Mouse (Mus musculus): Measurements from ENCODE around the gene Uqcrfs1. TPM values are rescaled to one million over a fixed set of nuclear protein-coding genes. Genes with fewer than 3 reads are reported as not detected.

Gene Uqcrfs1
- 61.8 and 77.1 TPM in 2 replicates for polyA plus RNA-seq (2012; rRNA removed)

GRCm38 (mm10) chr13:30544856-30545604 lies at the start of gene Uqcrfs1:
Uqcrfs1 (minus strand) TSS chr13:30545362.
- H3K4me3 ChIP-seq (ENCODE audit: extremely low read depth, insufficient read depth, insufficient read length), result peak within 1 kb of the TSS; percentile 80
- H3K4me1 ChIP-seq (ENCODE audit: control insufficient read depth, insufficient read depth, insufficient read length), result no peaks in the 10 kb centered on the region
- H3K36me3 ChIP-seq (ENCODE audit: control insufficient read depth, insufficient read depth, low read length), result peaks cover 4% of the 10 kb centered on the region; the same call in 1 of the 2 replicates
- peak within 1 kb of the TSS; percentile 67; the same call in 1 of the 2 replicates for H3K27ac ChIP-seq (ENCODE audit: insufficient read depth, low read length)
- WGBS, result under 1% methylated on average over 82 of the region's 82 CpGs
- TF ChIP-seq CTCF (IDR thresholded peaks at IDR 0.05; ENCODE audit: extremely low read depth, insufficient read depth, insufficient read length, insufficient replicate concordance) (no peak), POLR2A (IDR thresholded peaks at IDR 0.05; ENCODE audit: low read depth, low read length) (peak; percentile 50)
- DNase-seq (ENCODE audit: low read depth in 1 of 2, low spot score in 2 of 2), result peak; percentile 92 to 98
- H3K27me3 ChIP-seq (ENCODE audit: control insufficient read depth, insufficient read depth, low read length), result no peaks in the 10 kb centered on the region

- H3K27me3 ChIP-seq (ENCODE audit: control insufficient read depth, insufficient read depth, low read length), result no peaks in the 10 kb centered on the region
- no peak overlapping the region for H3K4me3 ChIP-seq (ENCODE audit: extremely low read depth, insufficient read depth, insufficient read length)
- no peak overlapping the region for H3K27ac ChIP-seq (ENCODE audit: insufficient read depth, low read length)
- TF ChIP-seq CTCF (IDR thresholded peaks at IDR 0.05; ENCODE audit: extremely low read depth, insufficient read depth, insufficient read length, insufficient replicate concordance) (no peak), POLR2A (IDR thresholded peaks at IDR 0.05; ENCODE audit: low read depth, low read length) (no peak)
- WGBS, result 90% methylated on average over 3 of the region's 3 CpGs
- H3K4me1 ChIP-seq (ENCODE audit: control insufficient read depth, insufficient read depth, insufficient read length), result no peaks in the 10 kb centered on the region; the same call in 1 of the 2 replicates
- no peak for DNase-seq (ENCODE audit: low read depth in 1 of 2, low spot score in 2 of 2)
- no peaks in the 10 kb centered on the region for H3K36me3 ChIP-seq (ENCODE audit: control insufficient read depth, insufficient read depth, low read length)
Measured at GRCm38 (mm10) chr13:30585786-30586185, 40.6 kb upstream of the Uqcrfs1 start.

GRCm38 (mm10) chr13:30582541-30582940 lies 37.4 kb upstream of the Uqcrfs1 start:
- WGBS, result 37% methylated on average over 2 of the region's 2 CpGs
- Histone ChIP-seq H3K27me3 (ENCODE audit: control insufficient read depth, insufficient read depth, low read length) (no peaks in the 10 kb centered on the region), H3K27ac (ENCODE audit: insufficient read depth, low read length) (no peak overlapping the region), H3K4me1 (ENCODE audit: control insufficient read depth, insufficient read depth, insufficient read length) (no peaks in the 10 kb centered on the region; the same call in 1 of the 2 replicates), H3K4me3 (ENCODE audit: extremely low read depth, insufficient read depth, insufficient read length) (no peak overlapping the region), H3K36me3 (ENCODE audit: control insufficient read depth, insufficient read depth, low read length) (no peaks in the 10 kb centered on the region)
- DNase-seq (ENCODE audit: low read depth in 1 of 2, low spot score in 2 of 2), result peak in 1 of 2 experiments; percentile 31
- TF ChIP-seq CTCF (IDR thresholded peaks at IDR 0.05; ENCODE audit: extremely low read depth, insufficient read depth, insufficient read length, insufficient replicate concordance) (no peak), POLR2A (IDR thresholded peaks at IDR 0.05; ENCODE audit: low read depth, low read length) (no peak)

- TF ChIP-seq CTCF (IDR thresholded peaks at IDR 0.05; ENCODE audit: extremely low read depth, insufficient read depth, insufficient read length, insufficient replicate concordance) (no peak), POLR2A (IDR thresholded peaks at IDR 0.05; ENCODE audit: low read depth, low read length) (no peak)
- Histone ChIP-seq H3K4me1 (ENCODE audit: control insufficient read depth, insufficient read depth, insufficient read length) (no peaks in the 10 kb centered on the region; the same call in 1 of the 2 replicates), H3K27me3 (ENCODE audit: control insufficient read depth, insufficient read depth, low read length) (no peaks in the 10 kb centered on the region), H3K36me3 (ENCODE audit: control insufficient read depth, insufficient read depth, low read length) (no peaks in the 10 kb centered on the region), H3K4me3 (ENCODE audit: extremely low read depth, insufficient read depth, insufficient read length) (no peak overlapping the region), H3K27ac (ENCODE audit: insufficient read depth, low read length) (no peak overlapping the region)
- WGBS, result 76% methylated on average over 2 of the region's 2 CpGs
- no peak for DNase-seq (ENCODE audit: low read depth in 1 of 2, low spot score in 2 of 2)
Measured at GRCm38 (mm10) chr13:30578806-30579205, 33.6 kb upstream of the Uqcrfs1 start.

- TF ChIP-seq CTCF (IDR thresholded peaks at IDR 0.05; ENCODE audit: extremely low read depth, insufficient read depth, insufficient read length, insufficient replicate concordance), result no peak
- TF ChIP-seq POLR2A (IDR thresholded peaks at IDR 0.05; ENCODE audit: low read depth, low read length), result no peak
- no peak overlapping the region for H3K27ac ChIP-seq (ENCODE audit: insufficient read depth, low read length)
- no peaks in the 10 kb centered on the region for H3K27me3 ChIP-seq (ENCODE audit: control insufficient read depth, insufficient read depth, low read length)
- peaks cover 3% of the 10 kb centered on the region; the same call in 1 of the 2 replicates for H3K4me1 ChIP-seq (ENCODE audit: control insufficient read depth, insufficient read depth, insufficient read length)
- H3K4me3 ChIP-seq (ENCODE audit: extremely low read depth, insufficient read depth, insufficient read length), result no peak overlapping the region
- no peaks in the 10 kb centered on the region for H3K36me3 ChIP-seq (ENCODE audit: control insufficient read depth, insufficient read depth, low read length)
- 70% methylated on average over 2 of the region's 2 CpGs for WGBS
- DNase-seq (ENCODE audit: low read depth in 1 of 2, low spot score in 2 of 2), result no peak
Measured at GRCm38 (mm10) chr13:30576819-30577218, 31.7 kb upstream of the Uqcrfs1 start.

GRCm38 (mm10) chr13:30572971-30573370 lies 27.8 kb upstream of the Uqcrfs1 start:
- no peaks in the 10 kb centered on the region for H3K27me3 ChIP-seq (ENCODE audit: control insufficient read depth, insufficient read depth, low read length)
- no peak for TF ChIP-seq POLR2A (IDR thresholded peaks at IDR 0.05; ENCODE audit: low read depth, low read length)
- TF ChIP-seq CTCF (IDR thresholded peaks at IDR 0.05; ENCODE audit: extremely low read depth, insufficient read depth, insufficient read length, insufficient replicate concordance), result no peak
- peaks cover 3% of the 10 kb centered on the region; the same call in 1 of the 2 replicates for H3K4me1 ChIP-seq (ENCODE audit: control insufficient read depth, insufficient read depth, insufficient read length)
- peak in 1 of 2 experiments; percentile 8 for DNase-seq (ENCODE audit: low read depth in 1 of 2, low spot score in 2 of 2)
- no peak overlapping the region for H3K27ac ChIP-seq (ENCODE audit: insufficient read depth, low read length)
- H3K36me3 ChIP-seq (ENCODE audit: control insufficient read depth, insufficient read depth, low read length), result no peaks in the 10 kb centered on the region
- 34% methylated on average over 4 of the region's 4 CpGs for WGBS
- H3K4me3 ChIP-seq (ENCODE audit: extremely low read depth, insufficient read depth, insufficient read length), result no peak overlapping the region

- WGBS, result 96% methylated on average over 1 of the region's 1 CpGs
- TF ChIP-seq CTCF (IDR thresholded peaks at IDR 0.05; ENCODE audit: extremely low read depth, insufficient read depth, insufficient read length, insufficient replicate concordance) (no peak), POLR2A (IDR thresholded peaks at IDR 0.05; ENCODE audit: low read depth, low read length) (no peak)
- H3K36me3 ChIP-seq (ENCODE audit: control insufficient read depth, insufficient read depth, low read length), result no peaks in the 10 kb centered on the region
- H3K4me1 ChIP-seq (ENCODE audit: control insufficient read depth, insufficient read depth, insufficient read length), result peaks cover 3% of the 10 kb centered on the region; the same call in 1 of the 2 replicates
- no peak overlapping the region for H3K4me3 ChIP-seq (ENCODE audit: extremely low read depth, insufficient read depth, insufficient read length)
- no peaks in the 10 kb centered on the region for H3K27me3 ChIP-seq (ENCODE audit: control insufficient read depth, insufficient read depth, low read length)
- DNase-seq (ENCODE audit: low read depth in 1 of 2, low spot score in 2 of 2), result no peak
- no peak overlapping the region for H3K27ac ChIP-seq (ENCODE audit: insufficient read depth, low read length)
Measured at GRCm38 (mm10) chr13:30570182-30570581, 25.0 kb upstream of the Uqcrfs1 start.
